Mouse (Mus musculus) kidney, embryonic 14.5 days (tissue): Measurements from ENCODE around the gene Sparc. TPM values are rescaled to one million over a fixed set of nuclear protein-coding genes. Genes with fewer than 3 reads are reported as not detected.

Experiments
- ATAC-seq: fragments of 200-750 bp; cut with Nextera tagmentation; 2 replicates; pipeline ENCODE4 v1.8.0; 2017; ENCODE audit warnings: moderate number of reproducible peaks, mild to moderate bottlenecking, moderate TSS enrichment, moderate library complexity; ENCODE audit not compliant: low FRiP score, low TSS enrichment
- H3K27ac ChIP-seq: fragments of 300-500 bp; sonication (generic); 2 replicates; pipeline ENCODE4 v1.5.1; 2014; ENCODE audit warnings: low read depth, mild to moderate bottlenecking, low read length, moderate library complexity, mixed read lengths
- H3K27me3 ChIP-seq: fragments of 300-500 bp; sonication (generic); 2 replicates; pipeline ENCODE4 v1.6.1; 2014; ENCODE audit warnings: mild to moderate bottlenecking, low read length; ENCODE audit not compliant: control insufficient read depth, insufficient read depth
- H3K36me3 ChIP-seq: fragments of 300-500 bp; sonication (generic); 2 replicates; pipeline ENCODE4 v1.6.1; 2014; ENCODE audit warnings: low read length, mixed read lengths; ENCODE audit not compliant: control insufficient read depth, insufficient read depth
- H3K4me1 ChIP-seq: fragments of 300-500 bp; sonication (generic); 2 replicates; pipeline ENCODE4 v1.6.1; 2014; ENCODE audit warnings: low read length, mixed read lengths; ENCODE audit not compliant: control insufficient read depth, insufficient read depth
- H3K4me2 ChIP-seq: fragments of 300-500 bp; sonication (generic); replicated peaks from 2 replicates; pipeline ENCODE4 v1.6.1; 2014; ENCODE audit warnings: low read depth, mild to moderate bottlenecking, low read length
- H3K4me3 ChIP-seq: fragments of 300-500 bp; sonication (generic); 2 replicates; pipeline ENCODE4 v1.5.1; 2014; ENCODE audit warnings: mild to moderate bottlenecking, low read length
- H3K9ac ChIP-seq: fragments of 300-500 bp; sonication (generic); 2 replicates; pipeline ENCODE4 v1.6.1; 2014; ENCODE audit warnings: low read depth, mild to moderate bottlenecking, low read length, moderate library complexity
- H3K9me3 ChIP-seq: fragments of 300-500 bp; sonication (generic); 2 replicates; pipeline ENCODE4 v1.6.1; 2016; ENCODE audit warnings: low read length; ENCODE audit not compliant: control insufficient read depth
- WGBS: fragments of 180-500 bp; shearing (Covaris S2); extraction: QIAGEN DNeasy Blood & Tissue Kit; methylation state at CpG from one replicate; pipeline ENCODE4 v1.1.7; 2014; 5-methylcytosine and 5-hydroxymethylcytosine counted together
- polyA plus RNA-seq: library from polyadenylated mRNA; unstranded; fragments of >200 nt; fragmentation: Nextera tagmentation; extraction: Ambion mirVana; gene quantifications from 2 replicates; pipeline ENCODE4 v1.2.1, GENCODE M21; 2014

Gene Sparc
- polyA plus RNA-seq, 1 experiment from 2014 or later, result 919 TPM

GRCm38 (mm10) chr11:55392474-55392873 is 30.5 kb downstream of the Sparc start:
- H3K9me3 ChIP-seq, result no peaks in the 10 kb centered on the region
- no peaks in the 10 kb centered on the region for H3K27me3 ChIP-seq
- no peak for ATAC-seq
- no peaks in the 10 kb centered on the region for H3K4me1 ChIP-seq
- no peak overlapping the region for H3K4me2 ChIP-seq
- no peak overlapping the region for H3K9ac ChIP-seq
- H3K4me3 ChIP-seq, result no peak overlapping the region
- peaks cover 19% of the 10 kb centered on the region; the same call in 1 of the 2 replicates for H3K36me3 ChIP-seq
- 38% methylated on average over 10 of the region's 10 CpGs for WGBS
- H3K27ac ChIP-seq, result no peak overlapping the region

DNA sequence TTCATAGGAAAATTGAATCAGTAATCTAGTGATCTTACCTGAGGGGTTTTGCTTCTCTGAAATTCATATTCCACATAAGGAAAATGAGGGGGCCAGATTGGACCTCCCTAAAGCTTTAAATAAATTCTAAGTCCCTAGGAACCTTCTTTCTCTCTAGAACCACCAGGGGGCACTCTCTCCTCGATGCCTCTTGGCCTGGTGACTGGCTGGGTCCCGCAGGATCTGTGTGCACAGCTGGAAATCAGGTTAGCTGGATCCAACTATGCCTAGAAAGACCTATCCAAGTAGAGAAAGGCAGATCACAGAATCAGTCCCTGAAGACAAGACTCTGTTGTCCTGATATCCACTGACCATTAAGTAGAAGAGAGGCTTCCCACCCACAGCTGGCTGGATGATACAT is 33.2 kb downstream of the Sparc start:
- H3K4me2 ChIP-seq, result no peak overlapping the region
- peak; percentile 39; the same call in 1 of the 2 replicates for ATAC-seq
- H3K36me3 ChIP-seq, result peaks cover 9% of the 10 kb centered on the region; the same call in 1 of the 2 replicates
- no peak overlapping the region for H3K27ac ChIP-seq
- H3K9me3 ChIP-seq, result no peaks in the 10 kb centered on the region
- H3K27me3 ChIP-seq, result no peaks in the 10 kb centered on the region
- H3K4me1 ChIP-seq, result 0 out of 2 replicates have a peak, but pooled peaks cover 2% of the 10 kb centered on the region
- 4% methylated on average over 2 of the region's 2 CpGs for WGBS
- H3K4me3 ChIP-seq, result no peak overlapping the region
- H3K9ac ChIP-seq, result no peak overlapping the region

DNA sequence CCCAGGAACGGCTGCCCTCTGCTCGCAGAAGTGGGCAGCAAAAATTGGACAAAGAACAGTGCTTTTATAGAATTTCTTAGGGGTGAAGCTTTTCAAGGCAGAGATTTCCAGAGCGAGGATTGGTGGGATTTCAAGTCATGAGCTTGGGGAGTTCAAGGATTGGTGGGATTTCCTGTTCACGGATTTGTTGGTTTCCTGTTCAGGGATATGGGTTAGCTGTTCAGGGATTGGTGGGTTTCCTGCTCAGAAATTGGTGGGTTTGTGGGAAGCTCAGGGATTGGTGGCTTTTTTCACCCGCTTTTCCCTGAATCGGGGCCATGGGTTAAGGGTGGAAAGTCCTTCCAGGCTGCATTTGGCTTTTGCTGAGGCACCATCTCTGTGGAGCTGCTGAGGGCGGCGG is 35.4 kb downstream of the Sparc start:
- Histone ChIP-seq H3K4me3 (no peak overlapping the region), H3K9me3 (no peaks in the 10 kb centered on the region), H3K4me1 (0 out of 2 replicates have a peak, but pooled peaks cover 2% of the 10 kb centered on the region), H3K27me3 (no peaks in the 10 kb centered on the region), H3K27ac (no peak overlapping the region), H3K4me2 (no peak overlapping the region; the same call in 1 of the 2 replicates), H3K9ac (no peak overlapping the region), H3K36me3 (no peaks in the 10 kb centered on the region)
- ATAC-seq, result no peak
- 49% methylated on average over 8 of the region's 8 CpGs for WGBS

DNA sequence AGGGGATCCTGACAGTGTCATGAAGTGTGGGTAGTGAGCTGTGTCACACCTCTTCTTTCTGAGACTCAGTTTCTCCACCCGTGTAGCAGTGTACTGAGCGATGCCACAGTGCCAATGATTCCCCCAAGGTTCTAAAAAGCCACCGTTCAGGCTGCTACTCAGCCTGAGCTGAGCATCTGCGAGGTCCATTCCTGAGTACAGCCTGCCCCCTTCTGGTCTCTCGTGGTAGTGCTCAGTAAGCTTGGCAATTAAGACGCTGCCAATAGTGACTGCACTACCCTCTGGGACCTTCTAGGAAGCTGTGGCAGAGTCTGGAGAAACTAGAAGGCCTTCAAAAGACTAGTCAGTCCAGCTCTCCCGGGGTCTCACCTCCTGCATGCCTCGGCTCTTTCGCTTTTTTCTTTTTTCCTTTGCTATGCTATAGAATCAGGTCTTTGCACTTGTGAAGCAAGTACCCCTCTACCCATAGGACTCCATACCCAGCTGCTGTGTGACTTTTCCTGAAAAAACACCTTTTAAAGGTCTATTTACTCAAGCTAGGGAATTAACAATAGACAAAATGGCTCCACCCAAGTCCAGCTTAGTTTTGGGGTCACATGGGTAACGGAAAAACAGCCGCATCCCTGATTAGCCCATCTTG is 36.4 kb downstream of the Sparc start:
- Histone ChIP-seq H3K4me2 (no peak overlapping the region), H3K4me1 (0 out of 2 replicates have a peak, but pooled peaks cover 2% of the 10 kb centered on the region)
- WGBS, result 14% methylated on average over 11 of the region's 11 CpGs

GRCm38 (mm10) chr11:55383463-55384045 is 39.4 kb downstream of the Sparc start:
- Histone ChIP-seq H3K27ac (no peak overlapping the region), H3K4me3 (no peak overlapping the region), H3K4me2 (no peak overlapping the region), H3K4me1 (peaks cover 2% of the 10 kb centered on the region; the same call in 1 of the 2 replicates), H3K9ac (no peak overlapping the region), H3K36me3 (no peaks in the 10 kb centered on the region), H3K27me3 (no peaks in the 10 kb centered on the region), H3K9me3 (no peaks in the 10 kb centered on the region)
- WGBS, result 30% methylated on average over 6 of the region's 6 CpGs
- no peak for ATAC-seq

More for the DNA sequence above, 36.4 kb downstream of the Sparc start:
- Histone ChIP-seq H3K4me3 (no peak overlapping the region), H3K27me3 (no peaks in the 10 kb centered on the region), H3K9ac (no peak overlapping the region), H3K27ac (no peak overlapping the region), H3K9me3 (no peaks in the 10 kb centered on the region), H3K36me3 (no peaks in the 10 kb centered on the region)
- ATAC-seq, result peak; percentile 61

DNA sequence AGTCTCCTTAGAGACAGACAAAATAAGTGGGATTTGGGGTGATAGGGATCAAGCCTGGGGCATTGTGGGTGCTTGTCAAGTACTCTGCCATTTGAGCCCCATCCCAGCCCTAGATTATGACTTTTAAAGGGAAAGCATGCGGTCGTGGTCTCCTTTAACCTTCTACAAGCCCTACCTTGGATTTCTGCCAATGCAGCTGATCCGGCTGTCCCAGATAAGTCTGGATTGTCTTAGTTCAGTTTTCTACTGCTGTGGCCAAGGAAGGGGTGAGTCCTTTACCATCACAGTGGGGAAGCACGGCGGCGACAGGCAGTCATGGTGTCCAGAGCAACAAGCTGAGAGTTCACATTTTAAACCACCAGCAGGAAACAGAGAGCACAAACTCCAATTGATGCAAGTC is 42.1 kb downstream of the Sparc start:
- no peaks in the 10 kb centered on the region; the same call in 1 of the 2 replicates for H3K4me1 ChIP-seq
- ATAC-seq, result no peak
- no peak overlapping the region for H3K4me2 ChIP-seq
- H3K27ac ChIP-seq, result no peak overlapping the region
- no peaks in the 10 kb centered on the region for H3K27me3 ChIP-seq
- H3K4me3 ChIP-seq, result no peak overlapping the region
- WGBS, result 57% methylated on average over 6 of the region's 6 CpGs
- H3K36me3 ChIP-seq, result no peaks in the 10 kb centered on the region
- no peak overlapping the region for H3K9ac ChIP-seq
- H3K9me3 ChIP-seq, result no peaks in the 10 kb centered on the region

DNA sequence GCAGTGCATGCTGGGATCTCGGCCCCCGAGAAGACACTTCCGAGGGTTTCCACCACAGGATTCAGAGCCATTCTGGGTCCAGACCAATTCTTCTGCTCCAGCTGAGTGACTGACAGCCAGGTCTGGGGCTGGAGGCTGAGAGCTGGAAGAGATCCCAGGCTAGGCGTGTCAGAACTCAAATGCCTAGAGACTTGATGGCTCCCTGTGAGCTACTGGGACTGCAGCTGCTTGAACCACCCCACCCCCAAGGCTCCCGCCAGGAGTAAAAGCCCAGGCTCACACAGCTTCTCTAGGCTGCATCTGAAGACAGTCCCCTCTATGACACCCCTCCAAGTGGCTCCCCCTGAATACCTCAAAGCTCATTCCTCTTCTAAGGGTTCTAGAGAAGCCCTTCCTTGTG is 44.6 kb downstream of the Sparc start:
- Histone ChIP-seq H3K9ac (no peak overlapping the region), H3K4me3 (no peak overlapping the region), H3K27me3 (no peaks in the 10 kb centered on the region), H3K4me2 (no peak overlapping the region), H3K9me3 (no peaks in the 10 kb centered on the region), H3K27ac (no peak overlapping the region), H3K36me3 (no peaks in the 10 kb centered on the region), H3K4me1 (no peaks in the 10 kb centered on the region; the same call in 1 of the 2 replicates)
- ATAC-seq, result peak; percentile 75
- WGBS, result 63% methylated on average over 5 of the region's 5 CpGs

GRCm38 (mm10) chr11:55373838-55374237 is 49.1 kb downstream of the Sparc start:
- no peaks in the 10 kb centered on the region for H3K36me3 ChIP-seq
- 62% methylated on average over 6 of the region's 6 CpGs for WGBS
- no peak for ATAC-seq

DNA sequence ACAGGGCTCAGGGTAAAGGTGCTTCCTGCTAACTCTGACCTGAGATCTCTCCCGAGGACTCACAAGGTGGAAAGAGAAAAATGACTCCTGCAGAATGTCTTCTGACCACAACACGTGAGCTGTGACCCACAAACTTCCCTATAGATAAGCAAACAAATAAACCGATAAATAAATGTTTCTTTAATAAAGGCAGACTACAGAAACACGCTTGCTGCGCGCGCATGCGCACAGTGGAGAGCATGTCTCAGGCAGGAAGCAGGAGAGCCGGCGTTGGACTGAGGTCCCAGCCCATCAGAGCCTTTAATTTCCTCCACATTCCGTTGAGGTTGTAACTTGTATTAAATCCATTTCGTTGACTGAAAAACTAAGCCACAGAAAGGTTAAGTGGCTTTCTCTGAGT is 49.6 kb downstream of the Sparc start:
- Histone ChIP-seq H3K4me3 (no peak overlapping the region), H3K27me3 (no peaks in the 10 kb centered on the region), H3K4me2 (no peak overlapping the region), H3K27ac (no peak overlapping the region), H3K9ac (no peak overlapping the region), H3K4me1 (peaks cover 8% of the 10 kb centered on the region; the same call in 1 of the 2 replicates), H3K9me3 (no peaks in the 10 kb centered on the region), H3K36me3 (no peaks in the 10 kb centered on the region)
- WGBS, result 85% methylated on average over 12 of the region's 12 CpGs
- ATAC-seq, result no peak

More at GRCm38 (mm10) chr11:55373838-55374237, 49.1 kb downstream of the Sparc start:
- no peak overlapping the region for H3K9ac ChIP-seq
- H3K9me3 ChIP-seq, result no peaks in the 10 kb centered on the region
- no peak overlapping the region for H3K4me3 ChIP-seq
- no peaks in the 10 kb centered on the region for H3K27me3 ChIP-seq
- H3K4me1 ChIP-seq, result peaks cover 6% of the 10 kb centered on the region; the same call in 1 of the 2 replicates
- H3K27ac ChIP-seq, result no peak overlapping the region
- H3K4me2 ChIP-seq, result no peak overlapping the region
